Mouse (Mus musculus): Measurements from ENCODE around the gene Cacna2d3.

DNA sequence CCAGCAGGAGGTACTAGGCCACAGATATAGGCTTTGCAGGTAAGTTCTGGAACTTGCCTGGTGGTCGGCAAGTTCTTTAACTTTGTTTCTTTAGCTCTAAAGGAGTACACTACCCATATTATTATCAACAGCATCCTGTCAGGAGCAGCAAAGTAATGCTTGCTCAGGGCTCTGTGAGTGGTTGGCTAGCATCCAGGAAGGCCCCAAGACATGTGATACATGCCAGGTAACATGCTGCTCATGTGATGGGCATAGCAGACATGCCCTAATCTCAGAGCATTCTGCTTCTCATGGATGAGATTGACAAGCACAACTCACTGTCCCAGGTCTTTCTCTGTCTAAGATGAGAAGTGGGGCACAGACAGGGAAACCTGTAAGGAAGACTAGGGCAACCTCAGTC, 442.8 kb downstream of the Cacna2d3 start:
- TF ChIP-seq CHD2 (IDR thresholded peaks at IDR 0.05; ENCODE audit: low read length) (no peak), POLR2A (IDR thresholded peaks at IDR 0.05; ENCODE audit: low read depth, low read length) (no peak), CTCF (conservative IDR thresholded peaks at IDR 0.05 in 1 of 2, IDR thresholded peaks at IDR 0.05 in 1 of 2; ENCODE audit: low read depth in 2 of 2, low read length in 2 of 2) (no peak), JUND (conservative IDR thresholded peaks at IDR 0.05; ENCODE audit: low read depth, low read length) (no peak), MAFK (IDR thresholded peaks at IDR 0.05; ENCODE audit: insufficient replicate concordance, low read length) (no peak), CHD1 (IDR thresholded peaks at IDR 0.05; ENCODE audit: low read depth, low read length) (no peak), ZMIZ1 (IDR thresholded peaks at IDR 0.05; ENCODE audit: low read depth, low read length) (no peak), MAX (IDR thresholded peaks at IDR 0.05; ENCODE audit: low read length) (no peak), PAX5 (IDR thresholded peaks at IDR 0.05; ENCODE audit: low read length) (no peak)

Measured in CH12.LX (cell line).